Mouse (Mus musculus): Measurements from ENCODE around the gene Traf4.
"Not testable (repeated sequence)": the region's sequence is repeated elsewhere in the genome, so short reads cannot be mapped to it uniquely, and the experiment has no call there.

Gene Traf4

GRCm38 (mm10) chr11:78164924-78165760, at the start of gene Traf4:
TSS of gene Traf4 (minus strand) at chr11:78165589.
- DNase-seq = peak; percentile 73

GRCm38 (mm10) chr11:78213086-78213817, 47.9 kb upstream of the Traf4 start:
- no peak for DNase-seq

GRCm38 (mm10) chr11:78211513-78211912, 46.1 kb upstream of the Traf4 start:
- DNase-seq = no peak

GRCm38 (mm10) chr11:78210615-78211014, 45.2 kb upstream of the Traf4 start:
- DNase-seq = no peak

- DNase-seq = no peak
These were observed 44.5 kb upstream of the Traf4 start for GRCm38 (mm10) chr11:78209886-78210285.

- no peak for DNase-seq
These were observed 41.8 kb upstream of the Traf4 start for GRCm38 (mm10) chr11:78207190-78207589.

- DNase-seq = no peak
These were observed 40.2 kb upstream of the Traf4 start for GRCm38 (mm10) chr11:78205361-78206206.

- DNase-seq = no peak
These were observed 38.9 kb upstream of the Traf4 start for GRCm38 (mm10) chr11:78204287-78204686.

GRCm38 (mm10) chr11:78202372-78202771, 37.0 kb upstream of the Traf4 start:
- no peak for DNase-seq

GRCm38 (mm10) chr11:78195101-78195863, 29.9 kb upstream of the Traf4 start:
- DNase-seq = no peak

- DNase-seq = no peak
These were observed 29.2 kb upstream of the Traf4 start for GRCm38 (mm10) chr11:78194411-78195100.

GRCm38 (mm10) chr11:78193113-78193512, 27.7 kb upstream of the Traf4 start, which contains the start of gene Proca1:
TSS of gene Proca1 (plus strand) at chr11:78193392.
- DNase-seq = no peak

GRCm38 (mm10) chr11:78190041-78190440, 24.7 kb upstream of the Traf4 start:
- no peak for DNase-seq

- no peak for DNase-seq
These were observed 24.0 kb upstream of the Traf4 start for GRCm38 (mm10) chr11:78189234-78190040.

GRCm38 (mm10) chr11:78188331-78189233, 23.2 kb upstream of the Traf4 start, which contains the start of gene Rab34:
TSS of gene Rab34 (plus strand) at chr11:78188430.
- DNase-seq = no peak

GRCm38 (mm10) chr11:78184702-78185101, 19.3 kb upstream of the Traf4 start:
- not testable (repeated sequence) for DNase-seq

GRCm38 (mm10) chr11:78183884-78184514, 18.6 kb upstream of the Traf4 start:
- no peak for DNase-seq

- DNase-seq = peak; percentile 82
These were observed 17.8 kb upstream of the Traf4 start, which contains the start of gene Rpl23a for GRCm38 (mm10) chr11:78182961-78183844. TSS of gene Rpl23a (minus strand) at chr11:78183584.
